Mouse (Mus musculus): Measurements from ENCODE around the gene Herc4. TPM values are rescaled to one million over a fixed set of nuclear protein-coding genes. Genes with fewer than 3 reads are reported as not detected.

Gene Herc4
- total RNA-seq, 2 experiments from 2014 or later = 18.1 to 20.6 TPM

DNA sequence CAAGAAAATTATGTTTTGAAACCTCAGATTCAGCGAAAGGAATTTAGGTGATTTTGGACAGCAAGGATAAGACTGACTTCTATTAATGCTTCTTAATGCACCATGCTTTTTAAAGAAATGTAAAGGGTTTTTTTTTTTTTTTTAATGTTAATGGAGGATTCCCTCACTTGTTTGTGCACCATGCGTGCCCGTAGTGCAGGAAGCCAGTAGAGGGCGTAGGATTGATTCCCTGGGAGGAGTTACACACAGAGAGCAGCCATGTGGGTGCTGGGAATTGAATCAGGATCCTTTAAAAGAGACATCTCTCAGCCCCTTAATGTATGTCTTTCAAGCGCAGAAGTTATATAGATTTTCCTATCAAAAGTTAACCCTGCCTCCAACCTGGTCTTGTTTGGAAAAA lies 1.1 kb downstream of the Herc4 start:
- peak; percentile 10 for DNase-seq
- intact Hi-C loops (cut with DNase I; ENCODE audit: low total_unique reads) = no loop called here

DNA sequence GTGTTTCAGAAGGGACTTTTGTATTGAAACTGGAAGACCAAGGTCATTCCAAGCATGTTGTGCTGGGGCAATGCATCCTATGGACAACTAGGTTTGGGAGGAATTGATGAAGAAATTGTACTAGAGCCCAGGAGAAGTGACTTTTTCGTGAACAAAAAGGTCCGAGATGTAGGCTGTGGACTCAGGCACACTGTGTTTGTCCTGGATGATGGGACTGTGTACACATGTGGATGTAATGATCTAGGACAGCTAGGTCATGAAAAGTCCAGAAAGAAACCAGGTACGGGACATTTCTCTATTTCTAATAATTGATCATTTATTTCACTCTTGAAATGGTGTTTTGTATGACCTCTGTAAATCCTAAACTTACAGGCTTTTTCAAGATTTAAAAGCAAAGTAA lies 2.2 kb downstream of the Herc4 start:
- intact Hi-C loops (cut with DNase I; ENCODE audit: low total_unique reads) = no loop called here
- DNase-seq = no peak

DNA sequence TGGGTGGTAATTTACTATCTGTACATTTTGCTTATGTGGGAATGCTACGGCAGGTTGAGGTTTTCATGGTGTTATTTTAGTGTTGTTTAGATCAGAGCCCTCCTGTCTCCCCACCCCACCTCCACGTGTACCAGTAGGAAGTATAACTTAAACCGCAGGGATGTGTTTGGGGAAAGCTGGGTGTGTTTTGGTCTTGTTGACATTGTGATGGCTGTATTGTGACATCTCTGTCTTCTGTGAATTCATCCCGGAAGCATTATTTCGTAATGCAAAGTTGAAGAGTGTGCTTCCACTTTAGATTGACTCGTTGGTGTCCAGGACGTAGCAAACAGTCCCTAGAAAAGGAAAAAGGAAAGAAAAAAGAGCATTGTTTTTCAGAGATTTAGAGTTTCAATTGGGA lies 3.8 kb downstream of the Herc4 start:
- intact Hi-C loops (cut with DNase I; ENCODE audit: low total_unique reads) = no loop called here

DNA sequence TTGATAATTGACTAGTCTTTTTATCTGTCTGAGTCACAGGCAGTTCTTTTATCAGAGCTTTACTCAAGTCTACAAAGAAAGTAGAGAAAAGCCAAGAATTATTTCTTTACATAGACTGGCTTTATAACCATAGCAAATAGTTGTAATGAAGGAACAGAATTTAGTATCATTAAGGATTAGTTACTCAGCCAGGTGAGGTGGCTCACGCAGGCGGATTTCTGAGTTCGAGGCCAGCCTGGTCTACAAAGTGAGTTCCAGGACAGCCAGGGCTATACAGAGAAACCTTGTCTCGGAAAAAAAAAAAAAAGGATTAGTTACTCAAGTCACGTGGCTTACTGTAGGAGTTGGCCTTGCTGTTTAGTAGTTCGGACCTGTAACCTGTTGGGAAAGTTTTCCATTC lies 4.8 kb downstream of the Herc4 start:
- intact Hi-C loops (cut with DNase I; ENCODE audit: low total_unique reads) = no loop called here
- no peak for DNase-seq

More for the DNA sequence above, 3.8 kb downstream of the Herc4 start:
- no peak for DNase-seq

DNA sequence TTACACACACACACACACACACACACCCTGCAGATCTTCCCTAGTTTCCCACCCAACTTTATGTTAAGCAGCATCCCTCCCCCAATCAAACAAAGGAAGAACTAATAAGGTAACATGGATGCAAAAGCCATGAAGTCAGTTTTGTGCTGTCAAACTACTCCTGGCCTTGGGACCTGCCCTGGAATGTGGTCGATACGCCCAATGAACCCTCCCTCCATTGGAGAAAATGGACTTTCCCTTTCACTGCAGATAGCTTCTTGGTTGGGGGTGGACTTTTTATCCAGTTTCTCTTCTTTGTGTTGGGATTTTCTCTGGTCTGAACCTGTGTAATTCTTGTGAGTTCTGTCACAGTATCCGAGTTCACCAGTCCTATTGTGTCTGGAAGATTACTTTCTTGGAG lies 15.1 kb downstream of the Herc4 start:
- intact Hi-C loops (cut with DNase I; ENCODE audit: low total_unique reads) = no loop called here
- no peak for DNase-seq

DNA sequence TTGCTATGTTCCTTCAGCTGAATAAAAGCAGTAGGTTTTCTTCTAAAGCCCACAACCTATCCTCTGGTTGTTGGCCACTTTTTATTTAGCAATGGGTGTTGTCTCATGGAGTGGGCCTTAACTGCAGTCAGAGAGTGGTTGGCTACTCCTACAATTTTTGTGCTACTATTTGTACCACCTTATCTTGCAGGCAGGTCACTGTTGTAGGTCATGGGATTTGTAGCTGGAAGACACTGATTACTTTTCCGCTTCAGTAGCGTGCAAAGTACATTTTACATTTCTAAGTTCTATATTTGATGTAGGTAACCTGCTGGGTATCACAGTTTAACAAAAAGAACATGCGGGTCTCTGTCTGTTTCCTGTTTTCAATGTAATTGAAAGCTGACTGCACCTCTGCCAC lies 15.7 kb downstream of the Herc4 start:
- DNase-seq = no peak
- intact Hi-C loops (cut with DNase I; ENCODE audit: low total_unique reads) = no loop called here

DNA sequence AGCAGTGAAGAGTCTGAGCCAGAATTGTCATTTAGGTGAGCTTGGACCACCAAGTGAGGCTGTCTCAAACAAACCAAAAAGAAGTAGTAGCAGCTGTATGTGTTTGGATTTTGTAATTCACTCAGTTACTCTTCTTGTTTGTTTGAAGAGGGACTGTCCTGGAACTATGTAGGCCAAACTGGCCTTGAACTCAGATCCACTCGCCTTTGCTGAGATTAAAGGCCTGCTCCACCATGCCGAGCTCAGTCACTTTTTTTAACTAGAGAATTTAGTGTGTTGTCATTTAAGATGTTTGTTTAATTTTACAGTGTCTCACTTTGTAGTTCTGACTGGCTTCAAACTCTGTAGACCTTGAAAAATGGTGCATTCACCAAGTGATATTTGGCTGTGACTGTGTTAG lies 24.3 kb downstream of the Herc4 start:
- intact Hi-C loops (cut with DNase I; ENCODE audit: low total_unique reads) = no loop called here
- no peak for DNase-seq

DNA sequence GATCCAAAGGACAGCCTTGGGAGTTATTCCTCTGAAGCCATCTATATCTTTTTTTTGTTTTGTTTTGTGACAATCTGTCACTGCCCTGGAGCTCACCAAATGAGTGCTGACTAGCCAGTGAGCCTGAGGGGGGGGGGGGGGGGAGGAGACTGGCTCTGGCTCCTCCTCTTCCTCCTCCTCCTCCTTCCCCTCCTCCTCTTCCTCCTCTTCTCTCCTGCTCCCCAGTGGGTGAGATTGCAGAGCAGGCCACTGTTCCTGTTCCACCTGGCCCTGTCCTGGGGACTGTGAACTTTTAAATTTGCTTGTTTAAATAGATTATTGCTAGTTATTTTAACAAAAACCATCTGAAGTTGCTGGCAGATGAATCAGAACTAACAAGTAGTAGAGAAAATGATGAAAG lies 28.8 kb downstream of the Herc4 start:
- intact Hi-C loops (cut with DNase I; ENCODE audit: low total_unique reads) = no loop called here

DNA sequence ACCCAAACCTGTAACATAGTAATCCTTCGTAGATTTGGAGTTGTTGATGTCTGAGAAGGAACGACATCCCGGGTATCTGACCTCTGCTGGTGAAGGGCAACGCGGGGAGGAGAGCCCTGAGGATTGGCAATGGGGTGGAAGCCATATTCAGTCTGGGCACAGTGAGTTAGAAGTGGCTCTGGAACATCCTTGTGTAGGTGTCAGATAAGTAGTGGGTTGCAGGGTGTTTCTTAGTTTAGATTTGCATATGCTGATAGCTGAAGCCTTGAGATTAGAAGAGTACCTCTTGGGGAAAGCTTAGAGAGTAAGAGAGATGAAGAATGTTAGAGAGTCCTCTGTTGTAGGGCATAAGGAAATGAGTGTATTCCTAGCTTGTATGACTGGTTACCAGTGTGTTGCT lies 29.3 kb downstream of the Herc4 start:
- intact Hi-C loops (cut with DNase I; ENCODE audit: low total_unique reads) = no loop called here
- no peak for DNase-seq

More for the DNA sequence above, 28.8 kb downstream of the Herc4 start:
- DNase-seq = no peak

DNA sequence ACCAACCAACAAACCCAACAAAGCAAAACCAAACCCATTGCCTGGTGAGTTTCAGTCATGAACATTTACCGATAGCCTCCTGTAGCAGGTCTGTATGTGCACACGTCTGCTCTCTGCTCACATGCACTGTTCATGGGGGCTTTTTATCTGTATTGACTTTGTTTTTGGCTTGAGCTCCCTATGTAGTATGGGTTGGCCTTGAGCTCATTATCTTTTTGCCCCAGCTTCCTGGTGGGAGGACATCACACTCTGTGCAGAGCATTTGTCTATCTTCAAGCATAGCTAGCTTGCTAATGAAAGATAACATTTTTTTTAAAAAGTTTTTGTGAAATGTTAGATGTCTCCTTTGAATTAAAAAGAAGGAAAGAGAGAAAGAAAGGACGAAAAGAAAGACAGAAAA lies 33.4 kb downstream of the Herc4 start:
- intact Hi-C loops (cut with DNase I; ENCODE audit: low total_unique reads) = no loop called here

DNA sequence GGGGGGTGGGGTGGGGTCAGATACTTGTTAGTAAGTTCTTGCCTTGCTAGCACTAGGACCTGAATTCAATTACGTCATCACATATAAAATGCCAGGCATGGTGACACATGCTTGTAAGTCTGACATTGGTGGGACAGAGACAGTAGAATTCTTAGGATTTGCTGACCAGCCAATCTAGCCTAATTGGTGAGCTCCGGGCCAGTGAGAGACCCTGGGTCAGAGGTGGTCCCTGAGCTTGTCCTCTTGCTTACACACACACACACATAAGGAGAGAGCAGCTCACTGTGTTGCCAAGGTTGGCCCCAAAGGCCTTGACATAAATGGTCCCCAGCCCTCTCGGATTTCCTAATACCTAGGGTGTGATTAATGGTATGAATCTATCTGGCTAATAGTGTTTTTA lies 36.2 kb downstream of the Herc4 start:
- intact Hi-C loops (cut with DNase I; ENCODE audit: low total_unique reads) = no loop called here
- no peak for DNase-seq

More for the DNA sequence above, 33.4 kb downstream of the Herc4 start:
- no peak for DNase-seq

DNA sequence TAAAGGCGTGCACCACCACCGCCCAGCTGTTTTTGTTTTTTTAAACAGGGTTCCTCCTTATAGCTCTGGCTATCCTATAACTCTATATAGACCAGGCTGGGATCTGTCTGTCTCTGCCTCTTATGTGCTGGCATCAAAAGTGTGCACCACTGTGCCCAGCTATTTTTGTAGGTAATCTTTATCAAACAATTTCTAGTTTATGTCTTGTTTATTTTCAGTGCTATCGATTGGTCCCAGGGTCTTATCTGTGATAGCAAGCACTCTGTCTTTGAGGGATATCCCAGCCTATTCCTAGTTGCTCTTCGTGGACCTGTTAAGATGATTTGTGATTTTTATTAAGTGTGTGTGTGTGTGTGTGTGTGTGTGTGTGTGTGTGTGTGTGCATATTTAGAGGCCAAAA lies 38.8 kb downstream of the Herc4 start:
- DNase-seq = no peak
- intact Hi-C loops (cut with DNase I; ENCODE audit: low total_unique reads) = no loop called here

DNA sequence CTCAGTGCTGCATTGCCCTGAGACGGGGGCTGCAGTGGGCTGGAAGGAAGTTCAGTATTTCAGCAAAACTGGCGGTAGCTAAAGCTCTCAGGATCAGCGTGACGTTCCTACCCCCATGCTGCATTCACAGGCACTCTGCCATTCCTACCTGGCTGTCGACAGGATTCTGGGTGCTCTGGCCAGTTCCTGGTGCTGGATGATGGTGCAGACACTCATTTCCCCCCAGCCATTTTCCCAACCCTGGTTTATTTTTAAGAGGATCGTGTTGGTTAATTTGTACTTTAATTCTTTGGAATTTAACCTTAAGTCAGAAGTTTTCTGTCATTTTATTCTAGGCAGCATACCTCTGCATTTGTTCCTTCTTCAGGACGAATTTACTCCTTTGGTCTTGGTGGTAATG lies 39.2 kb downstream of the Herc4 start:
- intact Hi-C loops (cut with DNase I; ENCODE audit: low total_unique reads) = no loop called here
- no peak for DNase-seq

DNA sequence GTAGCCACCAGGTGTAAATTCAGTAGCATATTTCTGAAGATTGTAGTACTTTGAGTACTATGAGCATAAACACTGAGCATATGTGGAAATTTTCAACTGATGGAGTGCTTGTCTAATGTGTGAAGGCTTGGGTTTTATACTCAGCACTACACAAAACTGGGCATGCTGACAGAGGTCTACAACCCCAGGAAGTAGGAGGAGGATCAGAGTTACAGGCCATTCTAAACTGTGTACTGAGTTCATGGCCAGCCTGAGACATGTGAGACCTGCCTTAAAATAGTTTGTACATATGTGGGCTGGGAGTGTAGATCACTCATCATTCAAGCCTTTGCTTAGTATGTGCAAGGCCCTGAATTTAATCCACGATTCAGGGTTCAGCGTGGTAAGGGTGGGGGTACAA lies 58.7 kb downstream of the Herc4 start:
- intact Hi-C loops (cut with DNase I; ENCODE audit: low total_unique reads) = no loop called here
- no peak for DNase-seq

DNA sequence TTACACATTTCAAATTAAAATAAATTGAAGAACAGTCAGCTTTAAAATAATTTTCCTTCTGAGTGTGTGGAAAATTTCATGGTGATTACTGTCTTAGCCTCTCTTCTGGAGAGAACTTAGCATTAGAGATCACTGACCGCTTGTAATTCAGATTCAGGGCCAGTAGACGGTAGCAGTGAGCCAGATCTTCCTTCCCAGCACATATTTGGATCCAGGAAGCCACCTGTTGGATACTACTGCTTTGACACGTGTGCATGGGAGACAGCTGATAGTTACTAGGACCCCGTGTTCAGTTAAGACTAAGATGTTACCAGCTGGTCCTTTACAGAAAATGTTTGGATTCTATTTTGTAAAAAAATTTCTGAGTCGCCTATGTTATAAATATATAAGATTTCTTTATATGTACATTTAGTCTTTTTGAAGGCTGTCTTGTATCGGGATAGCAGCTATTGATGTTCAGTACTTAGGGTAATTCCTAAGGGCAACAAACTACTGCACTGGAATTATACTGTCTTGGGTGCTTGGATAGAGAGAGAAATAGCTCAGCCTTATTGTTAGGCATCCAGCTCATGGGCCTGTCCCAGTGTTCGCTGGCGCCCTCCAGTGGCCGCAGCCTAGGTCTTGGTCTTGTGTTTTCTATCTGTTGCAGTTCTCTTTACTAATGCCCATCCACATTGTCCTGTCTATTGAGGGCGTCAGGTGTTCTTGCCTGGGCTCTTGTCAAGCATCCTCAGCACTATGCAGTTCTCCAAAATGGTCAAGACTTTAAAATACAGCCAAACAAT lies 65.2 kb downstream of the Herc4 start:
- peak; percentile 80 for DNase-seq
- intact Hi-C loops (cut with DNase I; ENCODE audit: low total_unique reads) = loop anchor here (5.0 kb wide), 1 partner anchor 69 kb away; no protein-coding TSS in a partner anchor

DNA sequence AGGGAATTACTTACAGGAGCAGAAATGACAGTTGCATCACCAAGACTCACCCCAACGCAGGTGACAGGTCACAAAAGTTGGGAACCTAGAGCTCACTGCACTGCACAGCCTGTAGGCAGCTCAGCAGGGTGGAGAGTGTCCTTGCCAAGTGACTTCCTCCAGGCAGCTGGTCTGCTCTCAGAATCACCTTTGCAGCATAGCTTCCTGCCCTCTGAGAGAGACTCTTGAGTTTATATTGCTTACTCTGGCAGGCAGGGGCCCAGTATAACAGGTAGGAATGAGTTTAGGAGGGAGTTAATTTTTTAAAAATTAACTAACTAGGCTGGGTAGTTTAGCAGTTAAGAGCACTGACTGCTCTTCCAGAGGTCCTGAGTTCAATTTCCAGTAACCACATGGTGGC lies 70.1 kb downstream of the Herc4 start:
- intact Hi-C loops (cut with DNase I; ENCODE audit: low total_unique reads) = loop anchor here (5.0 kb wide), 1 partner anchor 161 kb away; no protein-coding TSS in a partner anchor
- no peak for DNase-seq

DNA sequence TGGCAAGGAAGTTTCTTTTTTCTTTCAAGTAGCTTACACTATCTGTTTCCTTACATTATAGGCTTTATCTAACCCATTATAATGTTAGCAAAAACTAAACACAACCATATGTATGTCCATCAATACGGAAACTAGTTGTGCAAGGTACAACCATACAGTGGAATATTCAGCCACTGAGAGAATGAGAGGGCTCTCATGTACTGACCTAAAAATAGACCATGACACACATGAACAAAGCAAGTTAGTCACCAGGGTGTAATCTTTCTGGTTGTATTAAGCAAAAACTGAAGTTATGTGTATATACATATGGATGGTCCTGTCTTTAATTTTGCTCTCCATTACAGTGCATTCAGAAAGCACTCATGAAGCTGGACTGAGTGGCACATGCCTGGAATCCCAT lies 83.5 kb downstream of the Herc4 start:
- intact Hi-C loops (cut with DNase I; ENCODE audit: low total_unique reads) = no loop called here
- DNase-seq = no peak

DNA sequence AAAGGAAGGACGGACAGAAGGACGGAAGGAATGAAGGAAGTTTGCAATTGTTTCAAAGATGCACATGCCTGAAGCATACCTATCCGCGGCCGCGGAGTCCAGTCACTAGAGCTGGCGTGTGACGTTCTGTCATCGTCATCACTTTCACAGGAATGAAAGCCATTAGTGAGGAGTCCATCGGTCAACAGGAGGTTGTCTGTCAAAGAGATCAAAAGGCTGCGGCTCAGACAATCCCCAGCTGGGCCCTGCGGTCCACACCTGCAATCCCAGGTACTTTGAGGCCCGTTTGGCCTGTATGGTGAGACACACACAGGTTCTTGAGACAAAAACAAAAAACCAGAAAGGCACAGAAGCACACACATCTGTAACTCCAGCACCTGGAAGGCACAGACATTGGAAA lies 93.3 kb downstream of the Herc4 start:
- intact Hi-C loops (cut with DNase I; ENCODE audit: low total_unique reads) = no loop called here
- no peak for DNase-seq

DNA sequence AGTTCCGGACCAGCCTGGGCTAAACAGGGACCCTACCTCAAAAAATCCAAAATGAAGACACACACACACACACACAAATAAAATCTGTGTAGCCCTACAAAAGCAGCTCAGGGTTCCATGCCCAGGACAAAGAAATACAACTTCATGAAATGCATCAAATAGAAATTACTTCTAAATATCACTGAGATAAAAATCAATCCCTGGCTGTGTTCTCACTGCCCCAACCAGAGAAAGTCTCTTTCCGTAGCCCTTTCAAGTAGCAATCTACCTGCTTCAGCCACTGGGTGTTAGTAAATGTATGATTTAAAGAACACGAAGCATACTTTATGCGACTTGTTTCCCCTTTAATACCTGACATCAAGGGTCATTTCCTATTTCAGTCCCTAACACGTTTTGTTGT lies 93.7 kb downstream of the Herc4 start:
- DNase-seq = no peak
- intact Hi-C loops (cut with DNase I; ENCODE audit: low total_unique reads) = no loop called here

DNA sequence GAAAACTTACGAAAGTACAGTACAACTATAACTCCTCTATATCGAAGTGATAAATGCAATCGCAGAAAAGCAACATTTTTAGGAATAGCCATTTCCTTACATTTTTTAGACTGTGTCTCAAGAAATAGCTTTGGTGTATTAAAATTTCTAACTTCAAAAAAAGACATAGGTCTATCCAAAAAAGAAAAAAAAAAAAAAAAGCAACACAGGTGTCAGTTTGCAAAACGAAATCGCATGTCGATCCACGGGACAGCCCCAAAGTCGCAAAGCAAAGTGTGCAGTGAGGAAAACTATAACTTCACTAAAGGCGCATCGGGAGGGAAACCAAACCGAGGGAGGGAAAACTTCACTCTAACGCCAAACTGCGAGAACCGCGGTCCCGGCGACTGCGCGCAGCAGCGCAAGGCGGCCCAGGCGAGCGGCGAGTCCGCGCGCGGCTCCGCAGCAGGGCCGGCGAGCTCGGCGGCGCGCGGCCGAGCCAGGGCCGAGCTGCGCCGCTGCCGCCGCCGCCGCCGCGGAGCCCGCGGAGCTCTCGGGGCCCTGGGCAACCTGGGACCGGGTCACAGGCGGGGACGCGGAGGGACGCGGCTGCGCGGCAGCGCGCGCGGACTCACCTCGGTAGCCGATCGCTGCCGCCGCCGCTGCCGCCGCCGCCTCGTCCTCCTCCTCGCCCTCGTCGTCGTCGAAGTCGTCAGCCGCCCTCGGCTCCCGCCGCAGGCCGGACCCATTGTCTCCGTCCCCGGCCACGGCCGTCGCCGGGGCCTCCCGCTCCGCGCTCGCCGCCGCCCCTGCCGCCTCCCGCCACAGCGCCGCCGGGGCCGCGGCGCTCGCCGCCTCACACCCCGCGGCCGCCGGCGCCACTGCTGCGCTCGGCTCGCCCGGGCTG lies 94.6 kb downstream of the Herc4 start:
- intact Hi-C loops (cut with DNase I; ENCODE audit: low total_unique reads) = no loop called here
- DNase-seq = peak; percentile 76
